Mouse (Mus musculus) CD8-positive naive resting alpha-beta T cell, adult 2 months (primary cell): ENCODE measurements around the gene A630001G21Rik.

Experiments used
- DNase-seq, 2 experiments: peaks; one replicate each; pipeline ENCODE4 v3.0.0; 2022; ENCODE audit warnings: low read depth in 2 of 2, low spot score in 2 of 2

Gene A630001G21Rik

DNA sequence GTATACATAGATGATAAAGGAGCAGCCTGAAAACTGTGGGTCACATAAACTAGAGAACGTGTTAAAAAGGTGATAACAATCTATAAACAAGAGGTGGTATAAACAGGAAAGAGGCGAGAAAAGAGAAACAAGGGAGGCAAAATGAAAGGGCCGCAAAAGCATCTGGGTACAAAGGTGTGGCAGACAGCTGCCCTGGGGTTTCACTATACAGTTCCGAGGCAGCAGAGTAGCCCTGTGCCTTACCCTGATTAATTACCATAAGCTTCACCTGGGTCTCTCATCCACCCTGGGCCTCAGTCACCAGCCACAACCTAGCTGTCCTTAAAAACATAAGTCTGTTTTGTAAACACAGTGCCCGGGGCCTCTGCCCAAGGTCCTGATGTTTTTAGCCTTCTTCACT lies 91.8 kb downstream of the A630001G21Rik start:
- peak; percentile 15 to 34 for DNase-seq

DNA sequence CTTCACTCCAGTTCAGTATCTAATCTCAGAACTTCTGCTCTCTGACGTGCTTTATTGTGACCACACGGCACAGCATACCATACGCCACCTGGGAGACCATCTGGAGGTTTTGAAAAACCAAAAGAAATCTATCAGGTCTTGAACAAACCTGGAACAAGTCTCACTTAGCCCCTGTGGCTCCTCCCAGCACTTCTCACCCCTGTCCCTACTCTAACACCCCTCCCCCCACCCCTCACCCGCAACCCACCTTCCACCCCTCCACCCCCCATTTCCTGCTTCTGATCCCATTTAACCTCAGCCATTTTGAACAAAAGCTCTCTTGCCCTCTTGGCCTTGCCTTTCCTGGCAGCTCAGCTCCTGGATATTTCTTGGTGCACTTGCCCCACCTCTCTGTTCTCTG lies 98.2 kb downstream of the A630001G21Rik start:
- peak; percentile 33 to 35 for DNase-seq
